ENCODE assay signal across 13 mouse cellular contexts in genomic region chr6:87661707-87662106, GRCm38 (mm10).
"Had no signal": no experiment of that assay in that cellular context is flagged by ENCODE, and none has a peak within 500 bp of the region (broad histone marks: within the 10 kb centered on the region; RNA-seq: fewer than 3 reads in every experiment).

No protein-coding gene starts in this region.

- H3K4me2 ChIP-seq: kidney, embryonic 15.5 days; midbrain, embryonic 13.5 days had no signal

- H3K9me3 ChIP-seq: kidney, embryonic 15.5 days; limb, embryonic 10.5 days; midbrain, embryonic 13.5 days had no signal

- H3K9ac ChIP-seq: kidney, embryonic 15.5 days; midbrain, embryonic 13.5 days had no signal

- H3K4me3 ChIP-seq: kidney, embryonic 15.5 days; limb, embryonic 10.5 days; midbrain, embryonic 13.5 days; myocyte had no signal

- H3K27me3 ChIP-seq: kidney, embryonic 15.5 days; midbrain, embryonic 13.5 days had no signal

- DNase-seq: kidney, adult 2 months; kidney, postnatal 25 days; layer of hippocampus, adult 9-11 months; lung, adult 2 months; lung, postnatal 10 days; thymus, adult 18-20 months; thymus, postnatal 14 days had no signal

- H3K4me1 ChIP-seq: kidney, embryonic 15.5 days; limb, embryonic 10.5 days; midbrain, embryonic 13.5 days had no signal

- ATAC-seq: intestine, embryonic 16.5 days; midbrain, embryonic 13.5 days had no signal

- H3K27ac ChIP-seq: kidney, embryonic 15.5 days; limb, embryonic 10.5 days; macrophage; midbrain, embryonic 13.5 days had no signal
